Mouse (Mus musculus) CD4-positive, CD25-positive, alpha-beta regulatory T cell, adult 4 months (primary cell): ENCODE measurements around the gene Camk1d. TPM values are rescaled to one million over a fixed set of nuclear protein-coding genes. Genes with fewer than 3 reads are reported as not detected.
"Not testable (repeated sequence)": the region's sequence is repeated elsewhere in the genome, so short reads cannot be mapped to it uniquely, and the experiment has no call there.

Experiments used
- ATAC-seq: one replicate; pipeline ENCODE4 v1.8.0; 2017
- polyA plus RNA-seq, 2 experiments: library from polyadenylated mRNA; unstranded; fragments of 100-300 nt; shearing (Covaris generic); gene quantifications; one replicate each; pipeline ENCODE4 v1.2.1; 2017

Camk1d gene
- polyA plus RNA-seq, 2 experiments from 2014 or later: 9.7 to 10.1 TPM

- peak; percentile 35 for ATAC-seq
These were observed 321.4 kb downstream of the Camk1d start for GRCm38 (mm10) chr2:5392921-5393320.

GRCm38 (mm10) chr2:5392470-5392869, 321.8 kb downstream of the Camk1d start:
- peak; percentile 72 for ATAC-seq

GRCm38 (mm10) chr2:5388381-5388780, 325.9 kb downstream of the Camk1d start:
- no peak for ATAC-seq

- ATAC-seq: no peak
These were observed 332.3 kb downstream of the Camk1d start for GRCm38 (mm10) chr2:5381712-5382710.

GRCm38 (mm10) chr2:5380973-5381372, 333.3 kb downstream of the Camk1d start:
- no peak for ATAC-seq

- not testable (repeated sequence) for ATAC-seq
These were observed 335.4 kb downstream of the Camk1d start for GRCm38 (mm10) chr2:5378922-5379321.

GRCm38 (mm10) chr2:5378066-5378672, 336.1 kb downstream of the Camk1d start:
- no peak for ATAC-seq

- no peak for ATAC-seq
These were observed 341.4 kb downstream of the Camk1d start for GRCm38 (mm10) chr2:5372886-5373429.

GRCm38 (mm10) chr2:5371316-5371715, 343.0 kb downstream of the Camk1d start:
- ATAC-seq: no peak

- no peak for ATAC-seq
These were observed 343.7 kb downstream of the Camk1d start for GRCm38 (mm10) chr2:5370591-5370990.

GRCm38 (mm10) chr2:5363836-5364235, 350.5 kb downstream of the Camk1d start:
- no peak for ATAC-seq

GRCm38 (mm10) chr2:5358049-5358448, 356.3 kb downstream of the Camk1d start:
- no peak for ATAC-seq

- no peak for ATAC-seq
These were observed 357.3 kb downstream of the Camk1d start for GRCm38 (mm10) chr2:5357056-5357455.

- no peak for ATAC-seq
These were observed 361.3 kb downstream of the Camk1d start for GRCm38 (mm10) chr2:5352821-5353522.

GRCm38 (mm10) chr2:5345344-5345743, 369.0 kb downstream of the Camk1d start:
- no peak for ATAC-seq

GRCm38 (mm10) chr2:5327533-5328250, 386.6 kb downstream of the Camk1d start:
- no peak for ATAC-seq

GRCm38 (mm10) chr2:5324806-5325205, 389.5 kb downstream of the Camk1d start:
- no peak for ATAC-seq

- ATAC-seq: no peak
These were observed 392.5 kb downstream of the Camk1d start for GRCm38 (mm10) chr2:5321660-5322295.

GRCm38 (mm10) chr2:5319138-5319537, 395.2 kb downstream of the Camk1d start:
- ATAC-seq: no peak

GRCm38 (mm10) chr2:5316763-5317162, 397.6 kb downstream of the Camk1d start:
- ATAC-seq: no peak

- ATAC-seq: no peak
These were observed 398.1 kb downstream of the Camk1d start for GRCm38 (mm10) chr2:5316217-5316616.
